Mouse (Mus musculus) ES-E14 (cell line): ENCODE results near the gene Fastkd1. TPM values are rescaled to one million over a fixed set of nuclear protein-coding genes. Genes with fewer than 3 reads are reported as not detected.

Source experiments
- DNase-seq: peaks from one replicate; pipeline ENCODE4 v3.0.0-alpha.2; 2013; ENCODE audit warnings: low read depth, low spot score
- H3K27ac ChIP-seq: 2 replicates; pipeline ENCODE4 v1.5.1; 2012; ENCODE audit warnings: low read depth, mild to moderate bottlenecking, low read length, moderate library complexity, mixed read lengths; ENCODE audit not compliant: poor library complexity, insufficient read depth, severe bottlenecking
- H3K36me3 ChIP-seq: 2 replicates; pipeline ENCODE4 v1.6.1; 2012; ENCODE audit warnings: mild to moderate bottlenecking, low read length, moderate library complexity, mixed read lengths; ENCODE audit not compliant: control insufficient read depth, poor library complexity, insufficient read depth, severe bottlenecking
- H3K4me1 ChIP-seq, 2 experiments: fragments of 150-350 bp in 1 of 2; sonication (generic) in 1 of 2; 2 replicates each; pipeline ENCODE4 v1.6.1; 2012; ENCODE audit warnings: low read length in 2 of 2, mild to moderate bottlenecking in 1 of 2, mixed read lengths in 1 of 2; ENCODE audit not compliant: control insufficient read depth in 2 of 2, insufficient read depth in 2 of 2, poor library complexity in 1 of 2
- H3K4me3 ChIP-seq, 2 experiments: fragments of 150-350 bp in 1 of 2; sonication (generic) in 1 of 2; 2 replicates each; pipeline ENCODE4 v1.5.1; 2012; ENCODE audit warnings: low read length in 2 of 2, low read depth in 1 of 2, mild to moderate bottlenecking in 1 of 2, mixed read lengths in 1 of 2; ENCODE audit not compliant: insufficient read depth in 1 of 2, poor library complexity in 1 of 2, severe bottlenecking in 1 of 2
- H3K9ac ChIP-seq: 2 replicates; pipeline ENCODE4 v1.6.1; 2012; ENCODE audit warnings: low read depth, mild to moderate bottlenecking, low read length, mixed read lengths; ENCODE audit not compliant: poor library complexity, insufficient read depth, severe bottlenecking
- H3K9me3 ChIP-seq: fragments of 150-350 bp; sonication (generic); 2 replicates; pipeline ENCODE4 v1.6.1; 2012; ENCODE audit warnings: low read depth, mild to moderate bottlenecking, low read length; ENCODE audit not compliant: control insufficient read depth, insufficient read depth
- CHD2 ChIP-seq: IDR thresholded peaks from 2 replicates; pipeline ENCODE4 v1.6.1; 2014; ENCODE audit warnings: mild to moderate bottlenecking, low read depth, low read length, inconsistent platforms
- HCFC1 ChIP-seq: IDR thresholded peaks from 2 replicates; pipeline ENCODE4 v1.6.1; 2012; ENCODE audit warnings: low read length, inconsistent platforms, borderline replicate concordance; ENCODE audit not compliant: insufficient read depth
- MAFK ChIP-seq: IDR thresholded peaks from 2 replicates; pipeline ENCODE4 v1.6.1; 2014; ENCODE audit warnings: mild to moderate bottlenecking, low read depth, low read length, inconsistent platforms; ENCODE audit not compliant: insufficient read depth
- ZC3H11A ChIP-seq: IDR thresholded peaks from 2 replicates; pipeline ENCODE4 v1.6.1; 2012; ENCODE audit warnings: low read depth, mild to moderate bottlenecking, inconsistent platforms, low read length, borderline replicate concordance
- ZNF384 ChIP-seq: IDR thresholded peaks from 2 replicates; pipeline ENCODE4 v1.6.1; 2012; ENCODE audit warnings: low read depth, low read length, inconsistent platforms
- in situ Hi-C, 2 experiments: fragments of 600-800 bp; cut with MboI; formaldehyde crosslinking; loops; one replicate each; pipeline ENCODE4 v1.15.1; 2025; ENCODE audit warnings: low sequenced_read_pairs in 2 of 2, inconsistent platforms in 1 of 2; ENCODE audit not compliant: unreplicated experiment in 2 of 2
- total RNA-seq: library from RNA; depleted of rRNA; stranded (reverse); fragments of 300-350 nt; gene quantifications from 2 replicates; pipeline ENCODE4 v1.2.3, GENCODE M21; 2012

Gene Fastkd1
- total RNA-seq, 1 experiment = 17.8 TPM

DNA sequence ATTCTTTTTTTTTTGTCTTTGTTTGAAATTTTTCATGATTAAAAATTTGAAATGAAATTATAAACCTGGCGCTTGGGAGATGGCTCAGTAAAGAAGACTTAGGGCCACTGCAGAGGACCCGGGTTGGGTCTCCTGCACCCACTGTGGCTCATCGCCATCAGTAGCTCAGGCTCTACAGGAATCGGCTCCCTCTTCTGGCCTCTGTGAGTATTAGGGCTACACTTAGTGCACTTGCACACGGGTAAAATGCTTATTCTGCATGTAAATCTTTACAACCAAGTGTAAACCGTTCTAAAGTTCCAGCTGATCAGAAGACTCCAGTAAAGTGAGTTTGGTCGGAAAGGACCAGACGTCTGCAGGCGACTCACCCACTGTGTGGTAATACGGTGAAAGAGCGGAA, 19.8 kb downstream of the Fastkd1 start:
- Histone ChIP-seq H3K4me3 (no peak overlapping the region), H3K27ac (no peak overlapping the region), H3K4me1 (no peaks in the 10 kb centered on the region), H3K36me3 (peaks cover 10% of the 10 kb centered on the region), H3K9ac (no peak overlapping the region), H3K9me3 (no peaks in the 10 kb centered on the region)
- DNase-seq = no peak
- no peak for TF ChIP-seq ZNF384
- TF ChIP-seq MAFK = 0 out of 2 replicates have a peak, but pooled peaks have one; percentile 9
- in situ Hi-C loops = no loop called here

- Histone ChIP-seq H3K36me3 (peaks cover 8% of the 10 kb centered on the region), H3K9ac (no peak overlapping the region), H3K27ac (no peak overlapping the region), H3K4me3 (no peak overlapping the region), H3K4me1 (no peaks in the 10 kb centered on the region), H3K9me3 (no peaks in the 10 kb centered on the region)
- in situ Hi-C loops = no loop called here
- DNase-seq = no peak
- TF ChIP-seq CHD2 (no peak), HCFC1 (no peak), ZNF384 (no peak), ZC3H11A (no peak), MAFK (no peak)
Observed at GRCm38 (mm10) chr2:69690843-69691242, 22.5 kb downstream of the Fastkd1 start.

DNA sequence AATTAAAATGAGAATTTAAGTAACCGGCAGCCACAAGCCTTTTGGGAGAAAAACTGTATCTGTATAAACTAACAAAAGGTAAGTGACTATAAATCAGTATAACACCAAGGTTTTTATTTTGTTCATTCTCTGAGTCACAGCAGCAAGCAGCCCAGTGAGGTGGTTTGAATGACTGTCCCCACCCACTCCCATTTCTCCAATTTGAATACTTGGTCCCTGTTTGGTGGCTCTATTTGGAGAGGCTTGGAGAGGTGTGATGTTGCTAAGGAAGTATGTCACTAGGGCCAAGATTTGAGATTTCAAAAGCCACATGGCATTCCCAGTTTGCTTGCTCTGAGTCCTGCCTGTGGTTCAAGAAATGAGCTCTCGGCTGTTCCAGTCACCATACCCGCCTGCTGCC, 23.1 kb downstream of the Fastkd1 start:
- no peak for DNase-seq
- H3K4me3 ChIP-seq = no peak overlapping the region
- TF ChIP-seq MAFK (no peak), ZNF384 (no peak), ZC3H11A (no peak), HCFC1 (no peak), CHD2 (no peak)
- no peak overlapping the region for H3K9ac ChIP-seq
- H3K36me3 ChIP-seq = peaks cover 8% of the 10 kb centered on the region
- H3K27ac ChIP-seq = no peak overlapping the region
- H3K9me3 ChIP-seq = no peaks in the 10 kb centered on the region
- no peaks in the 10 kb centered on the region for H3K4me1 ChIP-seq
- in situ Hi-C loops = no loop called here

DNA sequence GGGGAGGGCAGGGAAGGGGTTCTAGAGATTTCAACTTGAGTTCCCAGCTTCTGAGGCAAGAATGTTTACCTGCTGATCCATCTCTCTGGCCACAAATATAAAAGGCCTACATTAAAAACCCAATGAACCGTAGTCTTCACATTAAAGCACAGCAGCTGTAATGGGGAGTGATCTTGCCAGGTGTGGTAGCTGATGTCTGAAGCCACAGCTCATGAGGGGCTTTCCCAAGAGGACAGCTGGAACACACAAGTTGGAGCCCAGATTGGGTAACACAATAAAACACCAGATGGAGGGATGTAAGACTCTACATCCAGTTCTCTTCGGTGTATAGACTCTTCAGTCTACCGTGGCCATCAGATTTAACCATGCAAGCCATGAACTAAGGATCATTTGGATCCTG, 28.8 kb downstream of the Fastkd1 start:
- no peak overlapping the region; the same call in 1 of the 2 replicates for H3K27ac ChIP-seq
- no peak for TF ChIP-seq CHD2
- no peak for TF ChIP-seq MAFK
- no peak for TF ChIP-seq HCFC1
- TF ChIP-seq ZC3H11A = no peak
- TF ChIP-seq ZNF384 = no peak
- H3K36me3 ChIP-seq = no peaks in the 10 kb centered on the region; the same call in 1 of the 2 replicates
- no peak overlapping the region for H3K4me3 ChIP-seq
- no peak overlapping the region for H3K9ac ChIP-seq
- H3K9me3 ChIP-seq = no peaks in the 10 kb centered on the region
- DNase-seq = no peak
- in situ Hi-C loops = no loop called here
- H3K4me1 ChIP-seq = no peaks in the 10 kb centered on the region

DNA sequence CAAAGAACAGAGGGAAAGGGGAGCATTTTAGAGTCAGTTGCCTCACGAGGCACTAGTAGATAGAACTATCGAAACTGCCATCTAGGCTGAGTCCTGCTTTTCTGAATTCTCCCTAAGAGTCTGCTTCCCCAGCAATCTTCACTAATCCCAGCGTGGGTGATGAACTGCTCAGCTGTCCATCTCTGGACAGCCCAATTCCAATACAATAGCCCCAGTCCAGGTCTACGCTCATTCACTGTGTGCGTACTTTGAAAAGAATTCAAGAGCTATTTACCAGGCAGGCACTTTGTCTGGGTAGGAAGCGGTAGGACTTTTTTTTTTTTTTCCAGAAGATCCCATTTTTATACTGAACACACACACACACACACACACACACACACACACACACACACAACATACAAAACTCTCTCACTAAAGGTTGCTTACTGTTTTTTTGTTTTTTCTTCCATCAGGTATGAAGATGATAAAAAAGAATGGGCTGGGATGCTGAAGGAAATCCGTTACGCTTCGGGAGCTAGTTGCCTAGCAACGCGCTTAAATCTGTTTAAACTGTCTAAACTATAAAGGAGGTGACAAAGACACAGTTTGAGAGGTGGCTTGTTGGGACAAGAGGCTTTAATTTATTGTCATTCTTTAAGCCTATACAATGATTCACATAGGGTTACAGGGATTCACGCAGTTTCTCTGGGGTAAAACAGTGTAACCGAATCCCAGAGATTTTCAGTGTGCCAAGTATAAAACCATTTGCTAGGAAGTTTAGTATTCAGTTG, 30.1 kb downstream of the Fastkd1 start:
- Histone ChIP-seq H3K9ac (no peak overlapping the region), H3K27ac (no peak overlapping the region), H3K36me3 (no peaks in the 10 kb centered on the region), H3K9me3 (no peaks in the 10 kb centered on the region), H3K4me3 (no peak overlapping the region), H3K4me1 (no peaks in the 10 kb centered on the region)
- TF ChIP-seq CHD2 (no peak), MAFK (no peak), HCFC1 (no peak)
- DNase-seq = no peak
- in situ Hi-C loops = no loop called here
